Mouse (Mus musculus): ENCODE measurements around the gene Tmem39b.

Gene Tmem39b

GRCm38 (mm10) chr4:129683901-129684493 is 12.6 kb downstream of the Tmem39b start:
- no peak for DNase-seq (ENCODE audit: low spot score)

GRCm38 (mm10) chr4:129681837-129682236 is 14.8 kb downstream of the Tmem39b start:
- no peak for DNase-seq (ENCODE audit: low spot score)

- DNase-seq (ENCODE audit: low spot score), result no peak
Observed at GRCm38 (mm10) chr4:129672878-129673449, 23.7 kb downstream of the Tmem39b start.

- peak; percentile 96 for DNase-seq (ENCODE audit: low spot score)
Observed at GRCm38 (mm10) chr4:129672083-129672877, 24.4 kb downstream of the Tmem39b start, which contains the start of gene Kpna6. Gene Kpna6 (minus strand): TSS chr4:129672767.

GRCm38 (mm10) chr4:129671491-129672082 is 25.1 kb downstream of the Tmem39b start:
- DNase-seq (ENCODE audit: low spot score), result peak; percentile 85

GRCm38 (mm10) chr4:129662255-129662813 is 34.3 kb downstream of the Tmem39b start:
- no peak for DNase-seq (ENCODE audit: low spot score)

- DNase-seq (ENCODE audit: low spot score), result no peak
Observed at GRCm38 (mm10) chr4:129661584-129661983, 35.1 kb downstream of the Tmem39b start.

GRCm38 (mm10) chr4:129654770-129655169 is 41.9 kb downstream of the Tmem39b start:
- DNase-seq (ENCODE audit: low spot score), result no peak

- no peak for DNase-seq (ENCODE audit: low spot score)
Observed at GRCm38 (mm10) chr4:129650359-129650758, 46.3 kb downstream of the Tmem39b start.

- no peak for DNase-seq (ENCODE audit: low spot score)
Observed at GRCm38 (mm10) chr4:129648656-129649055, 48.0 kb downstream of the Tmem39b start.

GRCm38 (mm10) chr4:129645204-129645603 is 51.4 kb downstream of the Tmem39b start:
- DNase-seq (ENCODE audit: low spot score), result no peak

GRCm38 (mm10) chr4:129641756-129642155 is 54.9 kb downstream of the Tmem39b start:
- peak; percentile 24 for DNase-seq (ENCODE audit: low spot score)

GRCm38 (mm10) chr4:129640638-129641467 is 55.8 kb downstream of the Tmem39b start, which contains the start of gene Txlna:
Gene Txlna (minus strand): TSS chr4:129641065.
- DNase-seq (ENCODE audit: low spot score), result peak; percentile 99

- no peak for DNase-seq (ENCODE audit: low spot score)
Observed at GRCm38 (mm10) chr4:129640101-129640637, 56.5 kb downstream of the Tmem39b start.

- DNase-seq (ENCODE audit: low spot score), result no peak
Observed at GRCm38 (mm10) chr4:129639221-129639620, 57.4 kb downstream of the Tmem39b start.

GRCm38 (mm10) chr4:129633852-129634251 is 62.8 kb downstream of the Tmem39b start:
- no peak for DNase-seq (ENCODE audit: low spot score)

GRCm38 (mm10) chr4:129631867-129632266 is 64.8 kb downstream of the Tmem39b start:
- DNase-seq (ENCODE audit: low spot score), result no peak

- no peak for DNase-seq (ENCODE audit: low spot score)
Observed at GRCm38 (mm10) chr4:129630944-129631343, 65.7 kb downstream of the Tmem39b start.
